Mouse (Mus musculus): ENCODE results near the gene Myo5a.

Myo5a gene

DNA sequence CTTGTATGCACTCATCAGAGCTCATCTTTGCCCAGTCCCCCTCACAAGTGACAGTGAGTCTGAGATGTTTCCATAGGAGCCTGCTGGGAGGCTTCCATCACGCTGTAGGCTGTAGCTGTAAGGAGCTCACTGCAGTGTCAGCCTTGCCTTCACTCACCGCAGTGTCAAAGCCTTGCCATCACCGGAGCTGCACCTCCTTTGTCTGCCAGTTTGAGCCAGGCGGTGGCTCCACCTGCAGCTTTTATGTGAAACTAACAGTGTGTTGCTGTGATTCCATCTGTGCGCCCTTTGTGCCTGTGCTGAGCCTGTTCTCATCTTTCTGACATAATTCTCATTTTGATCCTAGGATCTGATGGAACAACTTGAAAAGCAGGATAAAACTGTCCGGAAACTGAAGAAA is 126.5 kb downstream of the Myo5a start:
- peak; percentile 45 for DNase-seq (ENCODE audit: low read depth, low spot score)

- DNase-seq (ENCODE audit: low read depth, low spot score) = no peak
These were observed 130.7 kb downstream of the Myo5a start for GRCm38 (mm10) chr9:75201506-75201905.

DNA sequence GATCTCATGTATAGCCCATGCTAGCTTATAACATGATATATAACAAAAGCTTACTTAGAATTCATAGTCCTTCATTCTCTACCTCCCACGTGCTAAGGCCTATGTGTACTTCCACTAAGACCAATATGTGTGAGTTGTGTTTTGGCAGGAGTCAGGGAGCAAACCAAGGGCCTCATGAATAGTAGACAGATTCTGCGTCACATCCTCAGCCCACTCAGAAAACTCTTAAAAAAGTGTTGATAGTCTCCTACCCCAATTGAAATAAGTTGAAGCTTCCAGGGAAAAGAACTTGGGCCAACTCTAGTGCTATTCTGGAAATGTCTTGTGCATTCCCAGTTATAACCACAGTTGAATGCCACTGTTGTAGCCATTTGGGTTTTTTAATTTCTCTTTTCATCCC is 131.2 kb downstream of the Myo5a start:
- no peak for DNase-seq (ENCODE audit: low read depth, low spot score)

- DNase-seq (ENCODE audit: low read depth, low spot score) = no peak
These were observed 138.4 kb downstream of the Myo5a start for GRCm38 (mm10) chr9:75209246-75209645.

GRCm38 (mm10) chr9:75210269-75210668 is 139.5 kb downstream of the Myo5a start:
- no peak for DNase-seq (ENCODE audit: low read depth, low spot score)

GRCm38 (mm10) chr9:75214743-75215413 is 144.1 kb downstream of the Myo5a start:
- no peak for DNase-seq (ENCODE audit: low read depth, low spot score)

- DNase-seq (ENCODE audit: low read depth, low spot score) = no peak
These were observed 149.1 kb downstream of the Myo5a start for GRCm38 (mm10) chr9:75219942-75220341.

GRCm38 (mm10) chr9:75221420-75222287 is 150.8 kb downstream of the Myo5a start:
- DNase-seq (ENCODE audit: low read depth, low spot score) = peak; percentile 68

DNA sequence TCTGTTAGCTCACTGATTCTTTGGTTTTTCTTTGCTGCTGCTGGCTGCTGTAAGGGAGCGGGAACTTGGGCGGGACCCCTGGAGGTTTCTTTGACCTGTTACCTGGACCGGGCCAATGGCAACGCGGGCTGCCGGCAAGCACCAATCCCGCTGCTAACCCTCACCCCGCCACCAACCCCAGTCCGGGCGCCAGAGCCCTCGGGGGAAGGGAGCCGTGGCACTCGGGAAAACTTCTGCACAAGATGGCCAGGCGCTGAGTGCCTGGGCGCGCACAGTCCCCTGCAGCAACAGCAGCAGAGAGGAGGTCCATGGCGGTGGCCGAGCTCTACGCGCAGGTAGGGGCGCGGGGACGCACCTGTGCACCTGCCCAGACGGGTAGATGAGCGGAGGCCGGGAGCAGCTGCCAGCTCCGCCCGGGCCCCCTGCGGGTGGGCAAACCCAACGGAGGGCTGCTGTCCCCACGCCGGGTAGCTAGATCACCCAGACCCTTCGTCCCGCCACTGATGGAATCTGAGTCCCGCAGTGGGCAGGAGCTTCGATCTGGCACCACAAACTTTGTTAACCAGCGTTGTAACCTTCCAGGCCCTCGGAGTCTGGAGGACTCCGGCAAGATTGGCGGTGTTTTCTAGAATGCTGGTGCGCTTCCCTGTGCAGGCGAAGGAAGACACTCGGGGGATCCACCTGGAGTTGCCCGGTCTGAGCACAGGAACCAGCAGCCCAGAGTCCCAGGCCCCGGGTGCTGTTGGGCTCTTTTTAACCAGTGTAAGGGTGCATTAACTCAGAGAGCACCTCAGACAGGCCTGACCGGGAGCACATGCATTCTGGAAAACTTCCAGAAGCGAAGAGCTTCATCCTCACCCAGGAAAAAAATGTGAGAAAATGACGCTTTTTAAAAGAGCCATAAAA is 161.3 kb downstream of the Myo5a start, which contains the start of gene Myo5c:
Myo5c (plus strand) TSS at position 180 of the 906 bp plus-strand sequence.
- peak; percentile 78 for DNase-seq (ENCODE audit: low read depth, low spot score)

DNA sequence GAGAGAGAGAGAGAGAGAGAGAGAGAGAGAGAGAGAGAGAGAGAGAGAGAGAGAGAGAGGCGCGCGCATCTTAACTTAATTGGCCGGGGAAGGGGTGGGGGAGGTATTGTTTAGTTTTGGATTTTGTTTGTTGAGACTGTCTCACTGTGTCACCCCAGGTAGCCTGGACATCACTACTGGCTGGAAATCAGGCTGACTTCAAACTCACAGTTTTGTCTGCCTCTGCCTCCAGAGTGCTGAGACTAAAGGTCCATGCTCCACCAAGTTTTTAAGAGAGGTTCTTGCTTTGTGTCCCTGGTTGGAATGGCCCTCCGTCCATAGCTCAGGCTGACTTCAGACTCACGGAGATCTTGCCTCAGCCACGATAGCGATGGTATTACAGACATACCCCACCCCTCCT is 162.0 kb downstream of the Myo5a start:
- DNase-seq (ENCODE audit: low read depth, low spot score) = no peak

- DNase-seq (ENCODE audit: low read depth, low spot score) = peak; percentile 37
These were observed 163.5 kb downstream of the Myo5a start for GRCm38 (mm10) chr9:75234271-75234741.

DNA sequence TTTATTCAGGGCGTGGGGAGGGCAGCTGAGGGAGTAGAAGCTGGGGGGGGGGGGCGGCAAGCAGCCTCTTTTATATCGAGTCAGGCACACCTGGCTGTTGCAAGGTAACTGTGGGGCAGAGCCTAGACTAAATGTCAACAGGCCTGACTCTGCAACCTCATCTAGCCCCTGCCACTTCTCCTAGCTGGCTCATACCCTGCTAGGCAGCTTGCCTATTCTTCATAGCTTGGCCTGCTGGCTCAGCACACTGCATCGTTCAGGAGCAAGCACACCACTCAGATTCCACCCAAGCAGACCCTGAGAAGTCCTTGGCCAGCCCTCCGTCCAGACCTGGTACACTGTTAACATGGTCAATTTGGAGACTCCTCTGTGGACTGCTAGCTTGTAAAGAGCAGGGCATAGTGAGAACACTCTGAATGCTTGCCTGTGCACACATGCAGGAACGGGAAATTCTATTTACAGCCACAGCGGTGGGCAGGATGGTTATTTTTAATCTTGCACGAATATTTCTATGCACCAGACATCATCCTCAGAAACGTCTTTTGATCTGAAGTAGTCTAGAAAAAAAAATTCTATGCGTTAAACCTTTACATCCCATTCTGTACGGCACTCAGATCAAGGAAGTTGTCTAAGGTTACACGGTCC is 164.3 kb downstream of the Myo5a start:
- no peak for DNase-seq (ENCODE audit: low read depth, low spot score)

- no peak for DNase-seq (ENCODE audit: low read depth, low spot score)
These were observed 164.9 kb downstream of the Myo5a start for GRCm38 (mm10) chr9:75235696-75236095.

GRCm38 (mm10) chr9:75236416-75237308 is 165.8 kb downstream of the Myo5a start:
- DNase-seq (ENCODE audit: low read depth, low spot score) = no peak

- DNase-seq (ENCODE audit: low read depth, low spot score) = no peak
These were observed 167.4 kb downstream of the Myo5a start for GRCm38 (mm10) chr9:75238179-75238578.

- no peak for DNase-seq (ENCODE audit: low read depth, low spot score)
These were observed 172.2 kb downstream of the Myo5a start for GRCm38 (mm10) chr9:75243052-75243451.

- no peak for DNase-seq (ENCODE audit: low read depth, low spot score)
These were observed 173.1 kb downstream of the Myo5a start for GRCm38 (mm10) chr9:75243730-75244406.

- peak; percentile 34 for DNase-seq (ENCODE audit: low read depth, low spot score)
These were observed 173.7 kb downstream of the Myo5a start for GRCm38 (mm10) chr9:75244527-75244926.

DNA sequence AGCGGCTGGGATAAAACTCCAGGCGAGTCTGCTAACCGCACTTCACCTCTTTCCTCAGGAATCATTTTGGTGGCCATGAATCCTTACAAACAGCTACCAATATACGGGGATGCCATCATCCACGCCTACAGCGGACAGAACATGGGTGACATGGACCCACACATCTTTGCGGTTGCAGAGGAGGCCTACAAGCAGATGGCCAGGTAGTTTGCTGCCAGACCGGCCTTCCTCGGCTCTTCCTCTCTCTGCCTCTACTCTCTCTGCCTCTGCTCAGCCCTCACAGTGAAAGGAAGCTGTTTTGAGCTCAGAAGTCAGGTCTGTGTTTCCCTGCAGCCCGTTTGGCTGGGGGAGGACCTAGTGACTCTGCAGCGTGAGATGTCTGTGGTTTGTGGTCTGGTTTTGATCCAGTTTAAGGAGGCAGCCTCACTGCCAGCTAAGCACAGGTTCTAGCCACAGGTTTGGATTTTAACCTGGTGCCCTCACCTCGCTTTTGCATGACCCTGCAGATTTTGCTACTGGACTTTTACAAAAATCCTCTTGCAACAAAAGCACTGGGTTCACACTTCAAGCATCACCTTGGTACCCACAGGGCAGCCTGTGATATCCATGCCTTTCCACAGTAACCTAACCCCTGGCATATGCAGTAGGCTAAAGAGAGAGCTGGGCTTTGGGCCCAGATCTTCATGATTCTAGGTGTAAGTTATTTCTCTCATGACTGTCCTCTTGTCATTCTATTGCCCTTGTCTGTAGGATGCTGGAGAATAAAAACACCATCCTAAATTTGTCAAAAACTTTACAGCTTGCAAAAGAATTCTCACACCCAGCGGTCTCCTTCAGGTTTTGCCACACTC is 175.5 kb downstream of the Myo5a start:
- DNase-seq (ENCODE audit: low read depth, low spot score) = no peak
